Mouse (Mus musculus) forebrain, embryonic 11.5 days (tissue): ENCODE measurements around the gene Lsp1. TPM values are rescaled to one million over a fixed set of nuclear protein-coding genes. Genes with fewer than 3 reads are reported as not detected.

Source experiments
- ATAC-seq: fragments of 200-750 bp; cut with Nextera tagmentation; replicated peaks from 2 replicates; pipeline ENCODE4 v1.8.0; 2017; ENCODE audit warnings: moderate TSS enrichment; ENCODE audit not compliant: low FRiP score
- DNase-seq: peaks from one replicate; pipeline ENCODE4 v3.0.0-alpha.2; 2017; ENCODE audit warnings: low spot score
- H3K27ac ChIP-seq: fragments of 300-500 bp; sonication (generic); 2 replicates; pipeline ENCODE4 v1.5.1; 2014; ENCODE audit warnings: low read depth, low read length
- H3K27me3 ChIP-seq: fragments of 300-500 bp; sonication (generic); 2 replicates; pipeline ENCODE4 v1.6.1; 2014; ENCODE audit warnings: mild to moderate bottlenecking, low read length, mixed read lengths; ENCODE audit not compliant: control insufficient read depth, insufficient read depth
- H3K36me3 ChIP-seq: fragments of 300-500 bp; sonication (generic); 2 replicates; pipeline ENCODE4 v1.6.1; 2014; ENCODE audit warnings: mild to moderate bottlenecking, low read length, moderate library complexity, mixed read lengths; ENCODE audit not compliant: control insufficient read depth, insufficient read depth
- H3K4me1 ChIP-seq: fragments of 300-500 bp; sonication (generic); replicated peaks from 2 replicates; pipeline ENCODE4 v1.6.1; 2014; ENCODE audit warnings: low read length, mixed read lengths; ENCODE audit not compliant: control insufficient read depth, insufficient read depth
- H3K4me2 ChIP-seq: fragments of 300-500 bp; sonication (generic); 2 replicates; pipeline ENCODE4 v1.6.1; 2014; ENCODE audit warnings: low read depth, mild to moderate bottlenecking, low read length, moderate library complexity, mixed read lengths; ENCODE audit not compliant: severe bottlenecking
- H3K4me3 ChIP-seq: fragments of 300-500 bp; sonication (generic); 2 replicates; pipeline ENCODE4 v1.5.1; 2014; ENCODE audit warnings: low read depth, low read length
- H3K9ac ChIP-seq: fragments of 300-500 bp; sonication (generic); 2 replicates; pipeline ENCODE4 v1.6.1; 2014; ENCODE audit warnings: low read length
- H3K9me3 ChIP-seq: fragments of 300-500 bp; sonication (generic); 2 replicates; pipeline ENCODE4 v1.6.1; 2016; ENCODE audit warnings: low read length, mixed read lengths; ENCODE audit not compliant: control insufficient read depth
- WGBS: fragments of 180-500 bp; shearing (Covaris S2); extraction: QIAGEN DNeasy Blood & Tissue Kit; methylation state at CpG from one replicate; pipeline ENCODE4 v1.1.7; 2014; 5-methylcytosine and 5-hydroxymethylcytosine counted together
- polyA plus RNA-seq: library from polyadenylated mRNA; unstranded; fragments of >200 nt; fragmentation: Nextera tagmentation; extraction: Ambion mirVana; gene quantifications from 2 replicates; pipeline ENCODE4 v1.2.1, GENCODE M21; 2014

The Lsp1 gene
- polyA plus RNA-seq, 1 experiment from 2014 or later, result 9.8 TPM

DNA sequence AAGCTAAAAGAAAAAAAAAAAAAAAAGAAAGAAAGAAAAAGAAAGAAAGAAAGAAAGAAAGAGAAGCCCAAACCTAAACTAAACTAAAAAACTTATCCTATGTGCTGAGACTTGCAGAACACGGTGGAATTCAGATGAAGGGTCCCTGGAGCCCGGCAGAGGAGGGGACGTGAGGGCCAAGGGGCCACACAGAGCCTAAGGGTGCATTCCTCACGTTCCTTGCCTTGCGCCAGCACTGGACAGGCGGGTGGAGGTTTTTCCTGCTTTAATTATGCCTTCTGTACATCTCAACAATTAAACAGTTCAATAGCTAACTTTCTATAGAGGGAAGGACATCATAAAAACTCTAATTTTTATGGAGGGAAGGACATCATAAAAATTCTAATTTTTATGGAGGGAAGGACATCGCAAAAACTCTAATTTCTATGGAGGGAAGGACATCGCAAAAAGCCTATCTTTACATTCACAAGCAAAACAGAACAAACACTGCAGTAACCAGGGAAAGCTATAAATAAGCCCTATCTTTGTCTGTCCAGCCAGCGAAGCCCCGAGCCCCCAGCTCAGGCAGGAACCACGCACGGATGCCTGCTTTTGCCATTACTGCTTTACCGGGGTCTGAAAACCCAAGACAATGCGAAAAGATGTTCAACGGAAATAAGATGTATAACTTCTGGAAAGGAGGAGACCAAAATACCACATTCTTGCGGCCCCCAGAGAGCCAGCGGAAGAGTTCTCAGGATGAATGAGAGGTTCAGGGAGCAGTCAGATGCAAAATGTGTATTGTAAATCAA is 62.8 kb downstream of the Lsp1 start:
- H3K9ac ChIP-seq, result no peak overlapping the region
- ATAC-seq, result no peak
- H3K4me3 ChIP-seq, result no peak overlapping the region

DNA sequence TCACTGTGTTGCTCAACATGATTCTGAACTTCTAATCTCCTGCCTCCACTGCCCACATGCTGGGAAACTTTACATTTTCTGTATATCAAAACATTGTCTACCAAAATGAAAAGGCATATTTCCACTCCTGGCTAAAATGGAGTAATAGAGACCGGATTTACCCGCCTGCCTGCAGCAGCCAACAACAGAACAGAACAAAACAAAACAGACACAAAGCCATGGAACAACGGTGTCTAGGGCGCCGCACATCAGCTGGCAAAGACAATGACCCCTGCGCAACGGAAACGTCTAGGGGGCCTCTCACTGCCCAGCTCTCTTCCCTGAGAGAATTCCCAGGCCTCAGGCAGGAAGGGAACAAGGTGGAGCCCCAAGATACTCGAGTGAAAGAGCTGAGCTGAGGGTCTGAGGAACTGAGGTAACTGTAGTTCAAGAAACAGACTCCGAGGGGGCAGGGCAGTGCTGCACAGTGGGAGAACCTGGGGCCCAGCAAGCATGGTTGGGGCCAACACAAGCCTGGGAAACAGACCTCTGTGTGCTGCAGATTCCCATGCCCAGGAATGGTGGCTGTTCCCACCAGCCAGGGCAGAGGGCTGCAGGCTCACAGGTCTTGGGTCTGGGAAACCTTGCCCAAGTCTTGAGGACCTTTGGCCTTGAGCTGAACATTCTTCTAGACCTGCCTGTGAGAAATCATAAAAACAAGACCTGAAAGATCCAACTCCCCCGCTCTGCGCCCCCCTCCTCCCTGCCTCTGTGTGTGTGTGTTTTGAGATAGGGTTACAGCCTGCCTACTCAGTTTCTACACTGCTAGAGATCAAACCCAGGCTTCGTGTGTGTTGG is 65.0 kb downstream of the Lsp1 start:
- no peak overlapping the region for H3K4me3 ChIP-seq
- WGBS, result 27% methylated on average over 13 of the region's 13 CpGs
- H3K9ac ChIP-seq, result peak overlapping the region; percentile 14
- no peaks in the 10 kb centered on the region for H3K9me3 ChIP-seq
- H3K27ac ChIP-seq, result peak overlapping the region; percentile 57
- no peaks in the 10 kb centered on the region for H3K36me3 ChIP-seq
- peaks cover 8% of the 10 kb centered on the region; the same call in 1 of the 2 replicates for H3K4me1 ChIP-seq
- H3K27me3 ChIP-seq, result no peaks in the 10 kb centered on the region
- no peak for DNase-seq
- ATAC-seq, result peak; percentile 33; the same call in 1 of the 2 replicates
- no peak overlapping the region for H3K4me2 ChIP-seq

More for the DNA sequence above, 62.8 kb downstream of the Lsp1 start:
- Histone ChIP-seq H3K27ac (no peak overlapping the region), H3K4me1 (peaks cover 8% of the 10 kb centered on the region; the same call in 1 of the 2 replicates), H3K9me3 (no peaks in the 10 kb centered on the region), H3K36me3 (no peaks in the 10 kb centered on the region), H3K27me3 (no peaks in the 10 kb centered on the region), H3K4me2 (no peak overlapping the region)
- WGBS, result 58% methylated on average over 17 of the region's 17 CpGs
- no peak for DNase-seq

GRCm38 (mm10) chr7:142529350-142529749 is 68.7 kb downstream of the Lsp1 start:
- ATAC-seq (no peak), DNase-seq (no peak)
- 80% methylated on average over 10 of the region's 10 CpGs for WGBS
- Histone ChIP-seq H3K9ac (no peak overlapping the region), H3K27me3 (no peaks in the 10 kb centered on the region), H3K4me1 (peaks cover 14% of the 10 kb centered on the region; the same call in 1 of the 2 replicates), H3K4me3 (no peak overlapping the region), H3K36me3 (no peaks in the 10 kb centered on the region), H3K9me3 (no peaks in the 10 kb centered on the region), H3K4me2 (no peak overlapping the region), H3K27ac (no peak overlapping the region)

GRCm38 (mm10) chr7:142531973-142532521 is 71.4 kb downstream of the Lsp1 start:
- peak; percentile 4; the same call in 1 of the 2 replicates for ATAC-seq
- H3K9ac ChIP-seq, result no peak overlapping the region
- no peaks in the 10 kb centered on the region for H3K27me3 ChIP-seq
- no peak overlapping the region for H3K27ac ChIP-seq
- no peak for DNase-seq
- H3K4me2 ChIP-seq, result no peak overlapping the region; the same call in 1 of the 2 replicates
- peaks cover 6% of the 10 kb centered on the region; the same call in 1 of the 2 replicates for H3K4me1 ChIP-seq
- no peak overlapping the region for H3K4me3 ChIP-seq
- H3K36me3 ChIP-seq, result no peaks in the 10 kb centered on the region
- 87% methylated on average over 4 of the region's 4 CpGs for WGBS
- H3K9me3 ChIP-seq, result no peaks in the 10 kb centered on the region

DNA sequence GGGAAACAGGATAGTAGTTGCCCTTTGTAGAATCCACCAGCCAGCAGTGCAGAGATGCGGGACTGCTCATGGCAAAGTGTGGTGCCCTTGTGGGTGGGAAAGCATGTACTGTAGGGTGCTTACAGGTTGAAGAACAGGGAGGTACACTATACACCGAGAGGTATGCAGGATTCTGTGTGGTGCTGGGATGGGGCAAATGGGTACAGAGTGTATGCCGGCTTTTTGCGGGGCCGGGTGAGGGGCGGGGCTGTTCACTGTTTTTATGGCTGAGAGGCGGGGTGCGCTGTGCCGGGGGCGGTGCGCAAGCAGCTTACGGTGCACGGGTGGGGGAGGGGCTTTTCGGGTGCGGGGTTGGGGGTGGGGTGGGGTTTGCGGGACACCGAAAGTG is 72.1 kb downstream of the Lsp1 start, which contains the start of gene Mrpl23:
TSS of gene Mrpl23 (plus strand) at position 16 of the 388 bp plus-strand sequence.
- ATAC-seq, result peak; percentile 73
- WGBS, result 9% methylated on average over 14 of the region's 17 CpGs
- peak within 1 kb of the TSS; percentile 66 for H3K4me3 ChIP-seq
- H3K27ac ChIP-seq, result peak within 1 kb of the TSS; percentile 72
- no peaks in the 10 kb centered on the region for H3K27me3 ChIP-seq
- peaks cover 6% of the 10 kb centered on the region; the same call in 1 of the 2 replicates for H3K4me1 ChIP-seq
- peak within 1 kb of the TSS; percentile 82 for H3K9ac ChIP-seq
- no peaks in the 10 kb centered on the region for H3K36me3 ChIP-seq
- peak within 1 kb of the TSS; percentile 66 for H3K4me2 ChIP-seq
- no peaks in the 10 kb centered on the region for H3K9me3 ChIP-seq
- no peak for DNase-seq

DNA sequence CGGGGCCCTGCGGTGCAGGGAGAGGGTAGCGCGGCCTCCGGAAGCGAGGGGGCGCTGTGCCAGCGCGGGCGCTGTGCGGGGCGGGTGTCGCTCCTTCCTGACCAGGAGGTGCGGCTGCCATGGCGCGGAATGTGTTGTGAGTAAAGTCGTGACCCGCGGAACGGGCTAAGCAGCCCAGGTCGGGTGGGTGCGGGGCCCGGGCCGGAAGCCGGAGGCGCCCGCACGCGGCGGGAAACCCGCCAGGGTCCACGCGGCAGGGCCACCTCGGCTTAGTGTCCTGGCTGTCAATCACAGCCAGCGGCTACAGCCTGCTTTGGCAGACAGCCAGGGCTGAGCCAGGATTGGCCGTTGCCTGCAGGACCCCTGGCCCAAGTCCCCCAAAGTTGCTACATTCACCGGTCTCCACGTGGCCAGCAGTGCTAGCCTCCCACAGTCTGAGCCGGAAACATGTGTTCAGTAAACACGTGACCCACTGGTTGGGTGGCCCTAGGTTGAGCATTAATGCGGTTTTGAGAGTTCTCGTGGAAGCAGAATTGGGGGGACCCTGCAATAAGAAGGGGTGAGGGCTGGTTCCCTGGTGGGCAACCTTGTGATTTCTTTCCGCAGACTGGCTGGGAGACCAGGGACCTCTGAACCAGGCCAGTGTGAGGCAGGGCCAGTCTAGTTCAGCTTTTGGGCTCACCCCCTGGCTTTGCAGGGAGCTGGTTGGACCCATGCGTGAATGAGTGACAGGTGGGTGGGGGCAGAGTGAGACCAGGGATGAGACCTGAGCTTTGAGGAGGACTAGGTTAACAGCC is 72.6 kb downstream of the Lsp1 start:
- Histone ChIP-seq H3K4me1 (peaks cover 8% of the 10 kb centered on the region), H3K4me2 (peak overlapping the region; percentile 66), H3K27me3 (no peaks in the 10 kb centered on the region), H3K9me3 (no peaks in the 10 kb centered on the region), H3K36me3 (no peaks in the 10 kb centered on the region), H3K27ac (peak overlapping the region; percentile 72), H3K4me3 (peak overlapping the region; percentile 66), H3K9ac (peak overlapping the region; percentile 82)
- peak; percentile 86 for ATAC-seq
- under 1% methylated on average over 44 of the region's 44 CpGs for WGBS
- peak; percentile 93 for DNase-seq

DNA sequence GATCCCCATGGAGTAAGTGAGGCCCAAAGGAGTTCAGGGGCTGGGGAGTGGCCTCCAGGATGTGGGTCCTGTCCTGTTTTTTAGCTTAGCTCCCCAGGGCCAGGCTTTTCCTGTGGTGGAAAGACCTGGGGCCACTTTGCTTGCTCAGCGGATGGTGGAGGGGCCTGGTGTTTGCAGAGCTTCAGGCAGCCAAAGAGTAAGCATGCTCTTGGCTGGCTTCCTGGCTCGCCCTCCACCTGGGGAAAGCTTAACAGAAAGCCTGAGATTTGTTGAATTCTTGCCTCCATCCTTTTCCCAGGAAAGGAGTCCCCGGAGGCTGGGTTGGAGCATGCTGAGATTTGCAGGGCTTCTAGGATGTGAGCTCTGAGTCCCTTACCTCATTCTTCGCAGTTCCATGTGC is 74.5 kb downstream of the Lsp1 start:
- DNase-seq, result no peak
- H3K4me3 ChIP-seq, result no peak overlapping the region
- H3K9me3 ChIP-seq, result no peaks in the 10 kb centered on the region
- WGBS, result 89% methylated on average over 4 of the region's 4 CpGs
- H3K9ac ChIP-seq, result no peak overlapping the region
- H3K4me2 ChIP-seq, result no peak overlapping the region
- no peaks in the 10 kb centered on the region for H3K27me3 ChIP-seq
- no peak for ATAC-seq
- H3K27ac ChIP-seq, result no peak overlapping the region
- H3K36me3 ChIP-seq, result no peaks in the 10 kb centered on the region
- peaks cover 16% of the 10 kb centered on the region for H3K4me1 ChIP-seq

DNA sequence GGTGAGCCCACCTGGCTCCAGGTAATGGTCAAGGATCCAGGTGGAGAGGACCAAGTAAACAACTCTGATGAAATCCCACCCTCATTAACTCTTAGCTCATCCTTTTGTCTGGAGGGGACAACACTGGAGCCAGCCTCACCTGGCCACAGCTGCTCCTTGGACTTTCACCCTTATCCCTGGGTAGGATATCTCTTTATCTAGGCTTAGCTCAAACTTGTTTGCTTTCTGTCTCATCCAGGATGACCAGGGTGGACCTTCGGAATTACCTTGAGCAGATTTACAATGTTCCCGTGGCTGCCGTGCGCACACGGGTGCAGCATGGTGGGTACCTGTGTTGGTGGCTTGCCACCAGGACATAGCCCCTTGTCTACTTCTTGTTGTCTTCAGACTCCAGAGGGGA is 75.2 kb downstream of the Lsp1 start:
- H3K27me3 ChIP-seq, result no peaks in the 10 kb centered on the region
- no peaks in the 10 kb centered on the region for H3K9me3 ChIP-seq
- H3K4me2 ChIP-seq, result no peak overlapping the region
- H3K9ac ChIP-seq, result no peak overlapping the region
- H3K4me3 ChIP-seq, result no peak overlapping the region
- H3K36me3 ChIP-seq, result no peaks in the 10 kb centered on the region
- WGBS, result 99% methylated on average over 5 of the region's 5 CpGs
- no peak for ATAC-seq
- H3K4me1 ChIP-seq, result peaks cover 16% of the 10 kb centered on the region
- no peak overlapping the region for H3K27ac ChIP-seq
- no peak for DNase-seq
